Mouse (Mus musculus) lung, embryonic 16.5 days (tissue): ENCODE measurements at regions not wholly inside any gene's neighbourhood (a gene's known extent, or its start where the extent isn't known, plus 50 kb on each side); places are given as distances from the start of the nearest gene placed in this dataset.
A peak's percentile ranks its signal among the peaks of the same experiment; 100 is the strongest.

Experiments
- ATAC-seq: fragments of 200-750 bp; cut with Nextera tagmentation; 2 replicates; pipeline ENCODE4 v1.8.0; 2017; ENCODE audit warnings: low read depth, mild to moderate bottlenecking, moderate library complexity
- H3K27ac ChIP-seq: fragments of 300-500 bp; sonication (generic); 2 replicates; pipeline ENCODE4 v1.5.1; 2014; ENCODE audit warnings: mild to moderate bottlenecking, control low read depth, low read length
- H3K27me3 ChIP-seq: fragments of 300-500 bp; sonication (generic); 2 replicates; pipeline ENCODE4 v1.6.1; 2014; ENCODE audit warnings: low read depth, low read length, mixed read lengths; ENCODE audit not compliant: control insufficient read depth, insufficient read depth
- H3K36me3 ChIP-seq: fragments of 300-500 bp; sonication (generic); 2 replicates; pipeline ENCODE4 v1.6.1; 2014; ENCODE audit warnings: low read length; ENCODE audit not compliant: control insufficient read depth, insufficient read depth
- H3K4me1 ChIP-seq: fragments of 300-500 bp; sonication (generic); replicated peaks from 2 replicates; pipeline ENCODE4 v1.6.1; 2014; ENCODE audit warnings: low read length, mixed read lengths; ENCODE audit not compliant: control insufficient read depth, insufficient read depth
- H3K4me2 ChIP-seq: fragments of 300-500 bp; sonication (generic); 2 replicates; pipeline ENCODE4 v1.6.1; 2014; ENCODE audit warnings: low read depth, low read length, control low read depth
- H3K4me3 ChIP-seq: fragments of 300-500 bp; sonication (generic); 2 replicates; pipeline ENCODE4 v1.5.1; 2014; ENCODE audit warnings: mild to moderate bottlenecking, low read length, control low read depth
- H3K9ac ChIP-seq: fragments of 300-500 bp; sonication (generic); 2 replicates; pipeline ENCODE4 v1.6.1; 2014; ENCODE audit warnings: low read length, control low read depth
- H3K9me3 ChIP-seq: fragments of 300-500 bp; sonication (generic); 2 replicates; pipeline ENCODE4 v1.6.1; 2016; ENCODE audit warnings: low read length; ENCODE audit not compliant: control insufficient read depth
- WGBS: fragments of 180-500 bp; shearing (Covaris S2); extraction: QIAGEN DNeasy Blood & Tissue Kit; methylation state at CpG from one replicate; pipeline ENCODE4 v1.1.7; 2014; 5-methylcytosine and 5-hydroxymethylcytosine counted together

GRCm38 (mm10) chr1:124227091-124227490 lies 181.7 kb upstream of the Dpp10 start:
- no peak overlapping the region for H3K4me3 ChIP-seq
- H3K9ac ChIP-seq = no peak overlapping the region
- H3K4me2 ChIP-seq = no peak overlapping the region
- 33% methylated on average over 2 of the region's 2 CpGs for WGBS
- no peaks in the 10 kb centered on the region for H3K4me1 ChIP-seq
- no peak overlapping the region for H3K27ac ChIP-seq
- peak; percentile 79 for ATAC-seq
- no peaks in the 10 kb centered on the region for H3K27me3 ChIP-seq
- H3K36me3 ChIP-seq = no peaks in the 10 kb centered on the region
- H3K9me3 ChIP-seq = no peaks in the 10 kb centered on the region
